Mouse (Mus musculus): ENCODE measurements around the gene Olig3.

DNA sequence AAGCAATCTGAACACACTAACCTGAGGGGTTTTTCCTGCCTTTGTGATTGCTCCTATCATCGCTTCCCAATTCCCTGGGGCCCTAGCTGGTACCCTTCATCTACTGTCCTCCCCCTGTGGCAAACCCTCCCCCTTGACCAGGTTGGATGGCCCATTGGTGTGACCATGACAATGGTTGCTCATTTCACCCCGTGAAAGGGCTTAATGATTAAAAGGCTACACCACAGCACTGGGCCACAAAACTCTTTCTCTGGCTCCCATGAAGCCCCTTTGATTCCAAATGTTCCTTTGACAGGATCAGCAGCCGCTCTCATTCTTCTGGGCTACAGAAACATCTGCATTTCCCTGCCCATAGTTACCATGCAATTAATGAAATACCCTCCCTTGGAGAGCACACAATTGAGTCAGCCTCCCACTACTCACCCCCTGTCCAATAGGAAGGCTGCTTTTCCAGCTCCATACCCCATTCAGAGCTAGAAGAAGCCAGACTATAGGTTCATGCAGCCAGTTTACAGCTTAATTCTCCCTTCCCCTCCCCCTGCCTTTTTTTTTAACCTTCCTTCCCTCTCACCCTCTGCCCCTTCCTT lies 27.0 kb upstream of the Olig3 start:
- TF ChIP-seq CTCF (IDR thresholded peaks at IDR 0.05; ENCODE audit: low read depth, low read length) (no peak), POLR2A (IDR thresholded peaks at IDR 0.05; ENCODE audit: insufficient read depth, low read length) (no peak)
